Mouse (Mus musculus) thymus, adult 18-20 months (tissue): ENCODE measurements around the gene Rbfox3.

Experiments
- DNase-seq, 2 experiments: peaks; one replicate each; pipeline ENCODE4 v3.0.0; 2022; ENCODE audit warnings: mixed read lengths in 2 of 2

Rbfox3 gene

DNA sequence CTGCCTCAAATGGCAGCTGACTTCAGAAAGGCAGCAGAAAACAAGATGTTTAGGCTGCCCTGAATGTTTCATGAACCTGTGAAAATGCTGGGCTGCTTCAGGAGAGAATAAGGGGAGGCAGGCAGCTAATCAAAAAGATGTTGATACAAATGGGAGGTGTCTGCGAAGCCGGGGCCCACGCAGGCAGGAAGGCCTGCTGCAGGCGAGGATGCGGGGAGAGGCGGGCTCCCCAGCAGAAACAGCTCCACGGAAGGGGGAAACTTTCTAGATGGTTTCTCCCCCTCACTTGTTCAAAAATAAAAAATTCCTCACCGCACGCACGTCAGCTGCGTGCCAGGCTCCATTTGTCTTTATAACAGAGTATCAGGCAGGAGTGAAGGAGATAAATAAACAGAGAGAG lies 5.7 kb downstream of the Rbfox3 start:
- no peak for DNase-seq

DNA sequence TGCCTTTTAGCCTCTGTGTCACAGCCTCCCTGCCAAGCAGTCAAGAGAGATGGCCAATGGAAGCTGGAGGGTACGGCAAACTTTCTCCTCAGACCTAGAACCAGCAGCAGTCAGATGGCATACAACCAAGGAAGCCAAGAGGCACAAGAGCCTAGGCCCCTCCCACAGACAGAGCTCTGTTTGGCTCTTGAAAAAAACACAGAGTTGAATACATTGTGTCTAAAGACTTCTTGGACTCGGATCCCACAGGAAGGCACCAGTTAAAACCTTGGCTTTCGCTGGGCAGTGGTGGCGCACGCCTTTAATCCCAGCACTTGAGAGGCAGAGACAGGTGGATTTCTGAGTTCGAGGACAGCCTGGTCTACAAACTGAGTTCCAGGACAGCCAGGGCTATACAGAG lies 7.1 kb downstream of the Rbfox3 start:
- no peak for DNase-seq

DNA sequence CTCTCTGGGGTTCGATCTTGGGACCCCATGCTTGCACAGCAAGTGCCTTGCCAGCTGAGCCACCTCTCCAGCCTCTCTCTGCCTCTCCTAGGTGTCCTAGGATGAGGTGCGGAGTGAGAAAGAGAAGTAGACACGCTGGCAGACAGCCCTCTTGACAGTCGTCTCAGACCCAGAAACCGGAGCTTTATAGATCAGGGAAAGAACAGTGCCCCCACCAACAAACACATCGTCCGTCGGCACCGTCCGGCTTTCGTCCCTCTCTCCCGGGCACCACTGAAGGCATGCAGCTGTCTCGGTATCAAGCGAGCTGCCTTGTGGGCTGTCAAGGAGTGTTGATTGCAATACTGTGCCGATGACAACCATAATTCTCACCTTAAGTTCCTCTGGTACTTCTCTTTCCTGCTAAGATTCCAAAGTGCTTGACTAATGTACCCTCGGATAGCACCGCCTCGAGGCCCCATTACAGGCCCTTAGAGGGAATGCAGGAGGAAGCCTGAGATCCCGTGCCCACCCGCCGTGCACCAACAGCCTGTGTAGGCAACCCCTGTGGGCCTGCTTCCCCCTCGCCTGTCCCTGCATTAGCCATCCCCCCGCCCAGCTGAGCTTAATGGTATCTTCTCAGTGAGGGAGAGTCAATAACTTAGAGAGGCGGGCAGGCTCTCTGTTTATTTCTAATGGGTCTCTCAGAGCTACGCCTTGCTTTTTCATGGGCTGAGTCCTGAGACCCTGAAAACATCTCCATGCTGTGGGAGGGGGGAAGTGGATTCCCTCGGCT lies 11.4 kb downstream of the Rbfox3 start:
- DNase-seq: no peak

DNA sequence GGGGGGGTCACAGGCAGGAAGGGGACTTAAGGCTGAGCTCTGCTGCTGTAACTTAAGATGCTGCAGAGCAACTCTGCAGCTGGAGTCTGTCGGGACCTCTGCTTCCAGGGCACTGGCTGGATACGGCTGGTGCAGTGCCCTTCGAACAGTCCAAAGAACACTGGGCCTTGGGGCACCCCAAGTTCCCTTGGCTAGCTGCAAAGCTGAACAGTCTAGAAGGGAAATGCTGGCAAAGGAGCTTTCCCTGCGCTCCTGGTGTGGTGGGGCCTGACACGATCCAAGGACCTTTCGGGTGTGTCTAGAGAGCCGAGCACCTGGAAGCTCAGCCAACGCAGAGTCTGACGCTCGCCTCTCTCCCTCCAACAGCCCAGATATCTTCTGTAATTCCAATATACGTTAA lies 12.8 kb downstream of the Rbfox3 start:
- DNase-seq: no peak

DNA sequence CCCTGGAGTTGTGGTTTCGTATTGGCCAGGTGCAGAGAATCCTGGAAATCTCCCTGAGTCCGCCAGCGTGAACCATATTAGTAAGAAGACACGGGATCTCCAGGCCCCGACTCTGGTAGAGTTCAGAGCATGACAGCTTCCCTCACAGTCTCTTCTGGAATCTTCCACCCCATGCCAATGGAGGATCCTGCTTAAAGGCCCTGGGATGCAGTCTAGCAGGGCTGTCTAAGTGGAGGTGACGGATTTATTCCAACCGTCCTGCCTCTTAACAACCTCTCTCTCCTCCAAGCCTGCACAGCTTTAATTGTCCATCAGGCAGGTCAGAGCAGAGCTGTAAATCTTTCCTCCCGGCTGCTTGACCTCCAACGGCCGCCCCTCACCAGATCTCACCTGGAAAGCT lies 13.2 kb downstream of the Rbfox3 start:
- no peak for DNase-seq

DNA sequence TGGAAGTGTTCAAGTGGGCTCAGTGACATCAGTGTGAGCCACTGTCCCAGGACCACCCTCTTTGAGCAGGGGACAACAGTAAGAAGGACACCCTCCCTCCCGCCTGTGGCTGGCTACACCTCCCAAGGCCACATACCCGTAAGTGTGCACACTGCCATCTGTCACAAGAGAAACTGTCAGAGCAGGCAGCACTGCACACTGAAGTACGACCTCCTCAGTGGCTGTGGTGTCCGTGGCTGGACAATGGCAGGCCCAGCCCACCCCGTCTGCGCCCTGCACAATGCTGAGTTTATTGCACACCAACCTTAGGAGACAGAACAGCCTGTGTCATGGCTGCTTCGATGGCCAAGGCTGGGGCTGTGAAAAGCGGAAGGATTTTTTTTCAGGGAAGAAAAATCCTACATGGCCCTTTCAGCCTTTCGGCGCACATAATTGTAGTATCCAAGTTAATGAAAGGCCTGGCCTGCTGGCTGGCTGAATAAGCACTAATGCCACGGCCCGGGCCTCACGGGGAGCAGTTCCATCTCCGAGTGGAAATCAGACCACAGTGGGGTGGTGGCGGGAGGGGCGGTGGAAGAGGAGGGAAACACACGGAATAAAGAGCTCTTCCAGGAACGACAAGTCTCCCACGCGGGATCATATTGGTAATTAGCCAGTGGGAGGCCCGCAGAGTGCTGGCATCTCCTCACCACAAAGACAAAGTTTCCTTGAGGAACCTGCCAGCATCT lies 14.1 kb downstream of the Rbfox3 start:
- no peak for DNase-seq

DNA sequence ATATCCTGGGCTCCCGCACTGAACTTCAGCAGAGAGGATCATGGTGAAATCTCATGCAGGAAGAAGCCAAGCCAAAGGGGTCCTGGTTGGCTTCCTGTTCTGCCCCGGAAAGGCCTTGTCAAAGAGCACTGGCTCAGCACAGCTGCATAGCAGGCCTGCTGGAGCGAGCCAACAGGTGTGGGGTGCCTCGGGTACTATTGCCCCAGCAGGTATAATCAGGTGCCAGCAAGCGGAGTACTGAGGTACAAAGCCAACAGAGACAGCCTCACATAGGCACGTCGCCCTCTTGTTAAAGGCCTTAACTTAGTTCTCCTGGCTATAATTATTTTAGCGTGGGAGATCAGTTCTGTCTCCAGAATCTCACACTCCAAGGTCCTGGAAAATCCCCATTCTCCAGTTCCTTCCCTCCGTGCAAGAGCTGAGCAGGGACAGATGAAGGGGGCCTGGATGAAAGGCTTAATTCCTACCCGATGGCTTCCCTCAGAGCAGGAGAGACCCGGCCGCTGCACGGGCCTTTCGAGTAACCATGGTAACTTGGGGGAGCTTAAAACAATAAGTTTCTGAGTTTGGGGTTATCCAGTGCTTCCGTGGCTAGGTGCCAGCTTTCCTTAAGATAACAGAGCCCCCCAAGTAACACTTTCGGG lies 15.2 kb downstream of the Rbfox3 start:
- no peak for DNase-seq

DNA sequence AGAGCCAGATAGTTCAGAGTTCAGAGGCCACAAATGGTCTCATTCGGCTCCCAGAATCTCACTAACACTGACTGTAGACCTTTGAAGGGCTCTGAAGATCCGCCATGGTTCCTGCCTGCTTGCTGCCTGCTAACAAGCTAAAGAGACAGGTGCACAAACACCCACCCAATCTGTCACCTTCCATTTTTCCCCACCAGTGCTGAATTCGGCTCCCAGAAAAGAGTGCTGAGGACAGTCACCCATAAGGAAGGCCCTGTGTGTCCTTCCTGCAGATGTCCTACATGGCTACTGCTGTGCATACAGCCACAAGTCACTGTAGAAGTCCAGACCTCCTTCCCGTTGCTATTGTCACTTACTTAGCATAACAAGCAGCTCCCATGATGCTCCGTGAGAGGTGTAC lies 16.6 kb downstream of the Rbfox3 start:
- no peak for DNase-seq

DNA sequence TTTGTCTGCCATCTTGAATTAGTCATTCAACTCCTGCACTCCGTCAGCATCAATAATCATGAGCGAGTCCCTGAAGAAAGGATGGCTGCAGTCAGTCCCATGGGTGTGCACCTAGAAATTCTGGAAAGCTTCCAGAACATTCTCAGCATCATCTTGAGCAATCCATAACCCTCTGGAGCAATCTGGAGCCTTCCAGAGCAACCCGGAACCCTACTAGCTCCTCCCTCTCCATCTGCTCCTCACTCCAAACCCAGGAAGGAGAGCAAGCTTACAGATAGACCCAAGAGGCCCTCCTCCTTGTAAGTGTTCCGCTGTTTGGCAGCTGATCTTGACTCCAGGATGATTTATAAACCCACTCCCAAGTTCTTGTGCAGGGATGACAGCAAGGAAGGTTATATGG lies 17.2 kb downstream of the Rbfox3 start:
- DNase-seq: no peak

DNA sequence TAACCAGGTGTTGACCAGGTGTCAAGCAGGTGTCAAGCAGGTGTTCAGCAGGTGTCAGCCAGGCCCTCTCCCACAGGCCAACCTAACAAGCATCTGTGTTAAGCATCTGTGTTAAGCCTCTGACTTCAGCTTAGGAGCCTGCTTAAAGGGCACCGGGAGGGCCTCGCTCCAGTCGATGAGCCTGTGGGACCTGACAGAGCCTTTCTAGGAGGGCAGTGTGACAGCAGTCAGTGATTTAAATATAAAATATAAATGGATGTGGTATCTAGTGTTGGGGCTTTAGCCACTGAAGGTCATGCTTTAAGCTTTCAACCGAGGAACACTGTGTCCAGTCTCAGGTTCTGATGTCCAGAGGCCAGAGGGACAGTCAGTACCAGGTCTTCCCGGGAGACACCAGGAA lies 18.5 kb downstream of the Rbfox3 start:
- no peak for DNase-seq

DNA sequence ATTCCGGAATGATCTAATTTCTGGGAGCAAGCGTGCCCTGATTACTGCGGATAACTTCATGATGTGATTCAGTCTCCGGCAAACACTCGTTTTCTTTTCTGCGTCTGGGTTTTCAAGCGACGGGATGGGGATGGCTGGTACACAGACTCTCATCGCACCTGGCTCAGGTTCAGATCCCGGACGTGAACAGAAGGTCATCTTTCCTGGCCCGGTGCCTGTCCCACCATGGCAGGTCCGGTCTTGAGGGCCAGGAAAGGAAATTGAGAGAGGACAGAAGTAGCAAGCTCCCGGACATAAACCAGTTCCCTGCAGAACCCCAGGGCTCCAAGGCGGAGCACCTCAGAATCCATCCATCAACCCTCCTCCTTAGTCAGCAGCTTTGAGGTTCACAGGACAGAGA lies 19.9 kb downstream of the Rbfox3 start:
- DNase-seq: no peak

DNA sequence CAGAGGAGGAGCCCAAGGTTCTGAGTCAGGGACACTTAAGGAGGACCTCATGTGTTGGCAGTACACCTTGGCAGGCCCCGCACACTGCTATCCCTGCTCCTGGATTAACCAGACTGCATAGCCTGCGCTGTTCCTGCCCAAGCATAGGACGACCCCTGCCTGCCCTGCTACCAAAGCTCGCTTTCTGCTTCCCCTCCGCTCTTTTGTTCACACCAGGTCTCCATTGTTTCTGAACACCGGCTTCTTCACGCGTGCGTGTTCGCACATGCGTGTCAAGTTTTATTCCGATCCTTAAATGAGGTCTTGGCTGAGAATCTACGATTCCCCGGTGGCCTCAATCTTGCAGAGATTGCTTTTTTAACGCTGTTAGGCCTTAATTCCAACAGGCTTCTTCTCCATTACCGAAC lies 20.4 kb downstream of the Rbfox3 start:
- no peak for DNase-seq

DNA sequence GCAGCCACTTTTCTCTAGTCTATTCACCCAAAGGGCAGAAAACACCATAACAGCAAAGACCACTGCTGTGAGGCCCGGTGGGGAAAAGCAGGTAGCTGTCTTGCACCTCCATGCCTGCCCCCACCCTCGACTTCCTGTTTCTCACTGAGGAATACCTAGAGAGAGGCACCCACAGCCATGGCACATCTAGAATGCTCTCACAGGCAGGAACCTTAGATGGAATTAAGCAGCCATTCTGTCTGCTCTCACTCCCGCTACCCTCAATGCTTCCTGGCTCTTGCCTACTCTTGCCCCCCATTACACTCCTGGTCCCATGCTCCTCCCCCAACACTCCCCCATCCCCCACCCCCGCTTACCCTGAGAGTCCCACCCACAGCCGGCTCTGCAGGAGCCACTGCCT lies 20.9 kb downstream of the Rbfox3 start:
- DNase-seq: no peak

DNA sequence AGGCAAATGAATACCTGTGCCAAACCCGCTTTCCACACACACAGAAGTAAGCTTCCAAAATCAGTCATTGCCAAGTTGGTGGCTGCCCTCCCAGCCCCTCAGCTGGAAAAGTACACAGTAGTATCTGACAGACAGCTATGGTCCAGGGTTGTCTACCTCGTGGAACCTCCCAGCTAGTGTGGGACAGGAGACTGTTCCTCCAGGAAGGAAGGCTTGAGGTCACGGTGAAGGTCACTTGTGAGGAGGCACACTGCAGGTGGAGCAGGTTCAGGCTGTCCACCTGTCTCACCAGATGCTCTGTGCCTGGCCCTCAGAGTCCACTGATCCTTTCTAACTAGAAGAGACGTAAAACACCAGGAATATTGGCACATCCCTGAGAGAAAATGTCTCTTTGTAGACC lies 21.9 kb downstream of the Rbfox3 start:
- no peak for DNase-seq

DNA sequence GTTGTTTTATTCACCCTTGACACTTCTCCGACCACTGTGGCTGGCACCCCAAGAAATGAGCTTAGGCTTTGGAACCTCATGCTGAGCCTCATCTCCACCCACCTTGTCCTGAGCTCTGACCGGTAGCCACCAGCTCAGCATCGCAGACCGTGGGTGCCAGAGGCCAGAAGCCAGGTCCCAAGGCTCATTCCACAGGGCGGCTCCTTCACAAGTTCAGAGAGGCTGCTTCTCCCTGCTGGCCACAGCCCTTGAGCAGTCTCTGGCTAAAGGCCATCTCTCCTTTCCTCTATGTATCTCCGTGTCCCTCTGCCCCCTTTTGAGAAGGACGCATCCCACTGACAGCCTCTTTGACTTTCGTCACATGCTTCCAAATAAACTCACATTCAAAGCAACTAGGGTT lies 23.0 kb downstream of the Rbfox3 start:
- DNase-seq: no peak

DNA sequence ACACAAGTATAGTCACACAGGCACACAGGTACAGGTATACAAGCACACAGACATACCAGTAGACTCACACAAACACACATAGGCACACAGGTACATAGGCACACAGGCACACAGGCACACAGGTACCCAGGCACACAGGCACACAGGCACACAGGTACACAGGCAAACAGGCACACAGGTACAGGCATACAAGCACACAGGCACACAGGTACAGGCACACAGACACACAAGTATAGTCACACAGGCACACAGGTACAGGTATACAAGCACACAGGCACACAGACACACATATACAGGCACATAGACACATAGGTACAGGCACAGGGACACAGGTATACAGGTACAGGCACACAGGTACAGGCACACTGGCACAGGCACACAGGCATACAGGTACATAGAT lies 24.2 kb downstream of the Rbfox3 start:
- DNase-seq: no peak

DNA sequence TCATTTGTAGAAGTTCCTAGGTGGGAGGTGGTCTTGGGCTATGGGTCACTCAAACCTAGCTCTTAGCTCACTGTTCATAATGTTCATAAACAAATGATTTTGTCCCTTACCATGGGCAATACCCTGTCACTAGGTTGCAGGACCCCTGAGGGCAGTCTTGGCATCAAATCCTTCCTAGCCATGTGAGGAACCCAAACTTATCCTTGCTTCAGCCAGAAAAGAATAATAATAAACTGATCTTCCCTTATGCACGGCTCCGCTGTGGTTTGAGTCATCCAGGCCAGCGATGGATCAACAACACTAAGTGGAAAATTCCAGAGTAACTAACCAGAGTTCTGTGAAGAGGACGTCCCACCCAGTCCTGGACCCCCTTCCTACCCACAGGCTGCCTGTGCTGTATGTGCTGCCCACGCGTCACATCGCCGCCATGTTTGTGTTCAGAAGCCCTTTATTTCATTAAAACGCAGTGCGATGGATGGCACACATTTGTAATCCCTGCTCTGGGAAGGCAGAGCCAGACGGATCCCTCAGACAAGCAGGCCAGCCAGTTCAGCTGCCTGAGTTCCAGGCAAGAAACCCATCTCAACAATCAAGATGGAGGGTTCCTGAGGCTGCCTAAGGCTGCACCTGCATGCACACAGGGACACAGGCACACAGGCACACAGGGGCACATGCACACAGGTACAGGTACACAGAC lies 25.0 kb downstream of the Rbfox3 start:
- no peak for DNase-seq

DNA sequence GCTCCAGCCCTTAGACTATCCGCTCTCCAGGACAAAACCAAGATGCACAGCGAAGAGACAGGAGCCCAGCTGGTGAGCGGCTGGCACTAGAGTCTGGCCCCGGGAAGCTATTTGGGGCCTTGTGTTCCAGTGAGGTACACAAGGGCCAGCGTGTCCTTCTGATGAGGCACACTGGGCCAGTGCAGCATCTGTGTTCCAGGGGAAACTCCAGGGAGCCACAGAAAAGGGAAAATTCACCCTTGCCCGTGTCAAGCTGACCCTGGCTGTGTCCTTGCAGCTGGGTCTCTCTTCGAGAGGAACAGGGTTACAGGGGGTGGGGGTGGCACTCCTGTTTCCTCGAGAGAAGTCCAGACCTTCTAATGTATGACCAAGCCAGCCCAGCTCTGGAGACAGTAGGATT lies 25.8 kb downstream of the Rbfox3 start:
- DNase-seq: no peak

DNA sequence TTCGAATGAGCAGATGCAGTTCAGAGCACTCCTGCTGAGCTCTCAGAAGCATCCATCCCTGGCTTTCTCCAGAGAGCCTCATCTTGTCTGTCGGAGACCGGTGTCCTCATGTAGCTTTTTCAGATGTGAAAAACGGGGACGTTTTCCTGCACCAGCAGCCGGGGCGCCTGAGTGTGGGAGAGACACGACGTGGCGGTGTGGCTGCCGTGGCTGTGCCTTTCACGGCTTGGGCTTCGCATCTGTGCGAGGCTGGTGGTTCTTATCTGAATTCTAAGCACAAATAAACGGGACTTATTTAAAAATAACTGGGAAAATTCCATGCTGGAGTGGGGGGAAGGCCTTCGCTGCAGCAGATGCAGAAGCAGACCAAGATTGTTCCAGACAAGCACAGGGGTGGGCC lies 26.3 kb downstream of the Rbfox3 start:
- DNase-seq: no peak

DNA sequence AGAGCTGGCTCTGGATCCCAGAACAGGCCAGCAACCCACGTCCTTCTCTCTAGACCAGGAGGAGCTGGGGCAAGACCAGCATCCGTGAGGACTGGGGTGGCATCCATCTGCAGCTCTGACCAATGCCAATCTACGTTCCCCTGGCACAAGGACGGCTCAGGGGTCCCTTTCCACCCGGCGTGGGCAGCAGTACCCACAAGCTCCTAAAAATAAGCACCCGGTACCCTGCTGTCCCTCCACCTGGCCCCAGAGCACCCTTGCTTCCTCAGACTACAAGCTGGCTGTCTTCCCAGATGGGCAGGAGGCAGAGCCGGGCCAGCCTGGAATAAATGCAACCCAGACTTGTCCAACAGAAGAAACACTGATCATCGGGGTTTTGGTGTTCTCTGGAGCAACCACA lies 28.3 kb downstream of the Rbfox3 start:
- no peak for DNase-seq

DNA sequence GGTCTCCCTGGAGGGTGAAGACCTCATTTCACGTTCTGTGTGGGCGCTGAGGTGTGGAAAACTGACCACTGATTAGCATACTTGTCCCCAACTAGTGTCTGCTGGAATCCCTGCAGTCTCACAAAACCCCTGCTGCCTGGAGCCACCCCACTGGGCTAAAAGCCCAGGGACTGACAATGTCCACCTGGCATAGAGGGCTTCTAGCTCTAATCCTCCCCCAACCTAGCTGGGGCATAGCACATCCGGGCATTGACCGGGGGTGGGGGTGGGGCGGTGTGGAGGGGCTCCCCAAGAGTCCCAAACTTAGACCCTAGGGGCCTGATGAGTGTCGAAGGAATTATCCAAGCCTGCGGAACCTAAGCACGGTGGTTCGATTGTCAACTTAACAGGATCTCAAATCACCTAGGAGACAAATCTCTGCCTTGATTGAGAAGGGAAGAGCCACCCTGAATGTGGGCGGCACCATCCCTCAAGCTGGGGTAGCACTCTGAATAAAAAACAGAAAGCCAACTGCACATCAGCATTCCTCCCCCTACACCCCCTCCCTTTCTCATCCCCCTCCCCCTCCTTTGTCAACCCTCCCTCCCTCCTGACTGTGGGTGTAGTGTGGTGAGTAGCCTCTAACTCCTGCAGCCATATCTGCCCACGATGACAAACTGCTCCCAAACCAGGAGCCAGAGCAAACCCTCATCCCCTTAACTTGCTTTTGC lies 29.5 kb downstream of the Rbfox3 start:
- no peak for DNase-seq

DNA sequence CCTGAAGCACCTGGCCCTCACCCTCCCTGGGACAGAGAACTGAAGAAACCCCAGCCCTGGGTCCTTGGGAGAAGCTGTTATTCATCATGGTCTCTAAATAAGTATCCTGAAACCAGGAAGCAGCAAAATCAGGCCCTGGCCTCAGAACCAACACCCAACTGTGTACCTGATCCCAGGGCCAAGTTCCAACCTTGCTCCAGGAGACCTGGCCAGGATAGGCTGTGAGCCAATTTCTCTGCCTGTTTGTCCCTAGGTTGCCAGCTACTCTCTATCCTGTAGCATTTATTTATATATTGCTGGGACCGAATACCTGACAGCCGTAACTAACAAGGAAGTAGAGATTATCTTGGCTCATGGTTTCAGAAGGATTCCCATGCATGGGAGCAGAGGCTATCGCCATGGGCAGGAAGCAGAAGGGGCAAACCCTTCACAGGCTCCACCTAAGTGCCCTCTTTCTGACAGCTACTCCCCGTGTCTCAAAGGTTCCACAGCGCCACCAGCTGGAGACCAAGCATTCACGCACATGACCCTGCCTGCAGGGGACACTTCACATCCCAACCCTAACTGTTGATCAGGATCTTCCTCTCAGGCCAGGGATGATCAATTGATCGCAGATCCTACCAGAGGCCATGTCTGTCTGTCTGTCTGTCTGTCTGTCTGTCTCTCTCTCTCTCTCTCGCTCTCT lies 31.8 kb downstream of the Rbfox3 start:
- no peak for DNase-seq
